Mouse (Mus musculus) monocyte, adult 5-6 weeks (primary cell): ENCODE measurements around the gene Emp3. TPM values are rescaled to one million over a fixed set of nuclear protein-coding genes. Genes with fewer than 3 reads are reported as not detected.
A peak's percentile ranks its signal among the peaks of the same experiment; 100 is the strongest.

Source experiments
- ATAC-seq: fragments of 153-309, 156-312 bp; replicated peaks from 2 replicates; pipeline ENCODE4 v1.8.0; 2017; ENCODE audit warnings: mild to moderate bottlenecking; ENCODE audit not compliant: low TSS enrichment, insufficient number of reproducible peaks, severe bottlenecking, poor library complexity, low FRiP score
- total RNA-seq: library from RNA; stranded (forward); fragments of 200-1000, 200-491, 200-594 nt; gene quantifications from 3 replicates; pipeline ENCODE4 v1.2.3, GENCODE M21; 2017

Gene Emp3
- total RNA-seq, 1 experiment from 2014 or later: 405 TPM

GRCm38 (mm10) chr7:45876895-45877294 lies 44.3 kb downstream of the Emp3 start:
- no peak for ATAC-seq

GRCm38 (mm10) chr7:45873061-45873947 lies 47.9 kb downstream of the Emp3 start:
- peak; percentile 32 for ATAC-seq

GRCm38 (mm10) chr7:45872624-45873023 lies 48.6 kb downstream of the Emp3 start, which contains the start of gene Kdelr1:
Gene Kdelr1 (plus strand): TSS chr7:45872772.
- ATAC-seq: peak; percentile 84

GRCm38 (mm10) chr7:45870282-45871058 lies 50.7 kb downstream of the Emp3 start:
- ATAC-seq: no peak

GRCm38 (mm10) chr7:45869787-45870186 lies 51.4 kb downstream of the Emp3 start:
- no peak for ATAC-seq

GRCm38 (mm10) chr7:45869107-45869670 lies 52.0 kb downstream of the Emp3 start:
- ATAC-seq: no peak

Other genes starting within 250 kb of the Emp3 start
- not detected in 3 replicates for gene Ntn5, start 237.4 kb downstream of the Emp3 start, total RNA-seq
- not detected in 3 replicates for gene Sec1, start 227.0 kb downstream of the Emp3 start, total RNA-seq
- gene Car11, start 221.6 kb downstream of the Emp3 start, total RNA-seq: not detected in 3 replicates
- gene Dbp, start 216.3 kb downstream of the Emp3 start, total RNA-seq: 4.3 to 13.1 TPM (median 4.5 TPM) in 3 replicates
- gene Rpl18, start 205.9 kb downstream of the Emp3 start, total RNA-seq: 966 to 1,078 TPM (median 1,028 TPM) in 3 replicates
- gene Sphk2, start 203.4 kb downstream of the Emp3 start, total RNA-seq: 11.0 to 15.9 TPM (median 11.5 TPM) in 3 replicates
- gene Fam83e, start 200.2 kb downstream of the Emp3 start, total RNA-seq: 0.78 to 1.4 TPM in 2 of 3 replicates, not detected in the other
- not detected in 3 replicates for gene Spaca4, start 195.6 kb downstream of the Emp3 start, total RNA-seq
- gene Lmtk3, start 137.7 kb downstream of the Emp3 start, total RNA-seq: not detected in 3 replicates
- gene Sult2b1, start 136.7 kb downstream of the Emp3 start, total RNA-seq: 1.3 to 7.5 TPM in 2 of 3 replicates, not detected in the other
- 59.2 to 78.0 TPM (median 72.7 TPM) in 3 replicates for gene Cyth2, start 106.8 kb downstream of the Emp3 start, total RNA-seq
- 0.19 TPM in 1 of 3 replicates, not detected in the others for gene Kcnj14, start 96.6 kb downstream of the Emp3 start, total RNA-seq
- 5.8 to 8.7 TPM (median 6.7 TPM) in 3 replicates for gene Grwd1, start 90.5 kb downstream of the Emp3 start, total RNA-seq
- gene Kdelr1, start 48.6 kb downstream of the Emp3 start, total RNA-seq: 28.7 to 45.8 TPM (median 45.2 TPM) in 3 replicates
- gene Grin2d, start 43.0 kb downstream of the Emp3 start, total RNA-seq: 0.10 TPM in 1 of 3 replicates, not detected in the others
- gene Syngr4, start 24.7 kb downstream of the Emp3 start, total RNA-seq: not detected in 3 replicates
- 4.4 to 5.6 TPM (median 4.4 TPM) in 3 replicates for gene Tmem143, start 24.5 kb downstream of the Emp3 start, total RNA-seq
- 2.9 TPM in 2 of 3 replicates, not detected in the other for gene Ccdc114, start 2.7 kb upstream of the Emp3 start, total RNA-seq
- gene Abcc6, start 108.9 kb upstream of the Emp3 start, total RNA-seq: not detected in 3 replicates
- gene Nomo1, start 112.3 kb upstream of the Emp3 start, total RNA-seq: 14.2 to 34.6 TPM (median 17.8 TPM) in 3 replicates
- gene Kcnj11, start 179.4 kb upstream of the Emp3 start, total RNA-seq: not detected in 3 replicates